Mouse (Mus musculus) kidney, embryonic 15.5 days (tissue): ENCODE data around the gene Angptl8. TPM values are rescaled to one million over a fixed set of nuclear protein-coding genes. Genes with fewer than 3 reads are reported as not detected.

ENCODE experiments used
- ATAC-seq: fragments of 200-750 bp; cut with Nextera tagmentation; replicated peaks from 2 replicates; pipeline ENCODE4 v1.8.0; 2017; ENCODE audit warnings: moderate TSS enrichment; ENCODE audit not compliant: low FRiP score
- H3K27ac ChIP-seq: fragments of 300-500 bp; sonication (generic); 2 replicates; pipeline ENCODE4 v1.5.1; 2015; ENCODE audit warnings: mild to moderate bottlenecking, inconsistent platforms
- H3K27me3 ChIP-seq: fragments of 300-500 bp; sonication (generic); 2 replicates; pipeline ENCODE4 v1.6.1; 2015; ENCODE audit warnings: inconsistent platforms
- H3K36me3 ChIP-seq: fragments of 300-500 bp; sonication (generic); 2 replicates; pipeline ENCODE4 v1.6.1; 2015; ENCODE audit warnings: inconsistent platforms
- H3K4me1 ChIP-seq: fragments of 300-500 bp; sonication (generic); 2 replicates; pipeline ENCODE4 v1.6.1; 2015; ENCODE audit warnings: inconsistent platforms
- H3K4me2 ChIP-seq: fragments of 300-500 bp; sonication (generic); 2 replicates; pipeline ENCODE4 v1.6.1; 2015; ENCODE audit warnings: moderate library complexity, mild to moderate bottlenecking, inconsistent platforms
- H3K4me3 ChIP-seq: fragments of 300-500 bp; sonication (generic); replicated peaks from 2 replicates; pipeline ENCODE4 v1.5.1; 2015; ENCODE audit warnings: mild to moderate bottlenecking, inconsistent platforms
- H3K9ac ChIP-seq: fragments of 300-500 bp; sonication (generic); 2 replicates; pipeline ENCODE4 v1.6.1; 2015; ENCODE audit warnings: mild to moderate bottlenecking, inconsistent platforms
- H3K9me3 ChIP-seq: fragments of 300-500 bp; sonication (generic); replicated peaks from 2 replicates; pipeline ENCODE4 v1.6.1; 2016; ENCODE audit warnings: inconsistent platforms
- WGBS: fragments of 180-500 bp; shearing (Covaris S2); methylation state at CpG from one replicate; pipeline ENCODE4 v1.1.7; 2015; ENCODE audit warnings: mixed read lengths; 5-methylcytosine and 5-hydroxymethylcytosine counted together
- polyA plus RNA-seq: library from polyadenylated mRNA; unstranded; fragments of >200 nt; fragmentation: Nextera tagmentation; extraction: Ambion mirVana; gene quantifications from 2 replicates; pipeline ENCODE4 v1.2.1, GENCODE M21; 2015

The Angptl8 gene
- polyA plus RNA-seq, 1 experiment from 2014 or later, result 4.9 TPM

DNA sequence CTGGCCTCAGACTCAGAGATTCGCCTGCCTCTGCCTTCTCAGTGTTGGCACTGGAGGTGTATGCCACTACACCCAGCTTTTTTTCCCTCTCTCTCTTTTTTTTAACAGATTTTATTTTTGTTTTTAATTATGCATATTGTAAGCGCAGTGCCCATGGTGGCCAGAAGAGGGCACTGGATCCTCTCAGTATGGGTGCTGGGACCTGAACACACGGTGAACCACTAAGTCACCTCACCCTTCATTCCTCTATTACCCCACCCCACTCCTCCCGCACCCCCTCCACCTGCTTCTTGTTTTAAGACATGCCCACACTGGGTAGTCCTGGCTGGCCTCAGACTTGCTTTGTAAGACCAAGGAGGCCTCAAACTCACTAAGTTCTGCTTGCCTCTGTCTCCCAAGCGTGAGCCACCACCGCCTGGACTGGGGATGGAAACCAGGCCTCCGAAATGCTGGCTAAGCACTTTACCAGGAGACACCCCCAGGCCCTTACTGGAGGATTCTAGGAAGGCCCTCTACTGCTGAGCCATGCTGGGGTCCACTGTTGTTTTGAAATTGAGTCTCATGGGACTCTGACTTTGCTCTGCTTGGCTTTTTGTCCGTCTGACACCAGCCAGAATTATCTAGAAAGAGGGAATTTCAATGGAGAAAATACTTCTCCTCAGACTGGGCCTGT is 4.9 kb downstream of the Angptl8 start:
- ATAC-seq, result no peak
- WGBS, result 56% methylated on average over 8 of the region's 8 CpGs
- 0 out of 2 replicates have a peak overlapping the region, but pooled peaks have one; percentile 15 for H3K27ac ChIP-seq
- no peaks in the 10 kb centered on the region for H3K27me3 ChIP-seq
- no peak overlapping the region for H3K4me3 ChIP-seq
- H3K36me3 ChIP-seq, result peaks cover 87% of the 10 kb centered on the region
- H3K9me3 ChIP-seq, result no peaks in the 10 kb centered on the region
- H3K4me1 ChIP-seq, result peaks cover 22% of the 10 kb centered on the region
- H3K4me2 ChIP-seq, result no peak overlapping the region
- no peak overlapping the region for H3K9ac ChIP-seq

DNA sequence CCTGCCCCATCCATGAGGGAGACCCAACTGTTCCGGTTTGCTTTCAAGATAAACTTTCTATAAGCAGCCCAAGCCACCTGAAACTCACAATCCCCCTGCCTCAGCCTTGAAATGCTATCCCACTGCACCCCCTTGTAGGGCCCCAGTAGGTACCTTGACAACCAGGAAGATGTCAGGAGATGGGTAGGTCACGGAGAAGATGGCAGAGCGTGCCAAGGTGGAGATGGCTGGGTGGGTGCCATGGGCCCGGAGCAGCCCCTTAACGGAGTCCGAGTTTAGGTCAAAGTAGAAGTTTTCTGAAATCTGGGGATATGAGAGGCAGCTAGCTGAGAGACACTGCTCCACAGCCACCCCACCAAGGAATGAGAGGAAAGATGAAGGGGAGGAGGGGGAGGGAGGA is 6.0 kb downstream of the Angptl8 start:
- Histone ChIP-seq H3K4me1 (peaks cover 27% of the 10 kb centered on the region), H3K4me3 (no peak overlapping the region), H3K36me3 (peaks cover 87% of the 10 kb centered on the region), H3K9ac (no peak overlapping the region), H3K27me3 (no peaks in the 10 kb centered on the region), H3K9me3 (no peaks in the 10 kb centered on the region), H3K4me2 (no peak overlapping the region), H3K27ac (no peak overlapping the region)
- 88% methylated on average over 6 of the region's 6 CpGs for WGBS
- no peak for ATAC-seq

DNA sequence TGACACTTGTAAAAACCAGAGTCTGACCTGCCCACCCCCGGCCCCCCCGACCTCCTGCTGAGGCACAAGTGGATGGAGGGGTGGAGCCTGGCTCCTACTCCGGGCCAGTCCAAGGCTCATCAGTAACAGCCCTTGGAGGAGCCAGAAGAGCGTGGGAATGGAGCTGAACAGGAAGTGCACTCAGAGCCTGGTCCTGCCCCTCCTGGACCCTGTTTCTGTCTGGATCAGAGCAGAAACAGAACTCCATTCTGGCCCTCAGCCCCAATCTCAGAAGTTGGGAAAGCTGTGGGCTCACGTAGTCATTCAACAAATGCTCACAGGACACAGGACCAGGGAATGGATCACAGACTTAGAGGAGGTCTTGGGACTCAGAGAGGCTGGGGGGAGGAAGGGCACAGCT is 7.1 kb downstream of the Angptl8 start:
- no peak for ATAC-seq
- 54% methylated on average over 5 of the region's 5 CpGs for WGBS
- Histone ChIP-seq H3K27ac (peak overlapping the region; percentile 67), H3K9me3 (no peaks in the 10 kb centered on the region), H3K4me1 (peaks cover 37% of the 10 kb centered on the region), H3K36me3 (peaks cover 77% of the 10 kb centered on the region), H3K27me3 (no peaks in the 10 kb centered on the region), H3K4me2 (no peak overlapping the region), H3K4me3 (no peak overlapping the region), H3K9ac (no peak overlapping the region)

DNA sequence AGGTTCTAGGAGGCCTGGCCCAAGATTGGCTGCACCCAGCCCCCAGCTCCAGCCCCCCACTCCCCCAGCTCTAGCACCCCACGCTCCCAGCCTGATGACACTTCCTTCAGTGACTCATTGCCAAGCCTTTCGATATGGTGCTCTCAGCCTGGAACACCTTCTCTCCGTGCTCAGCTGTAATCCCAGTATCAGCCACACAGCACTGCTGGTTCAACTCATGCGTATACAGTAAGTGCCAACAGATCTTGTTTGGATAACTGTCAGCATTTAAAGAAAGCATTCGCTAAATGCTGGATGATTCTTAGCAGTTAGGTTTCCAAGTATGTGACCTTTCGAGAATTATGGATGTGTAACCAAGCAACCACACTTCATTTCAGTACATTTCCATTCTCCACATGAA is 7.8 kb downstream of the Angptl8 start:
- peaks cover 71% of the 10 kb centered on the region for H3K36me3 ChIP-seq
- no peaks in the 10 kb centered on the region for H3K9me3 ChIP-seq
- 0 out of 2 replicates have a peak overlapping the region, but pooled peaks have one; percentile 26 for H3K9ac ChIP-seq
- H3K27me3 ChIP-seq, result no peaks in the 10 kb centered on the region
- ATAC-seq, result no peak
- 83% methylated on average over 6 of the region's 6 CpGs for WGBS
- no peak overlapping the region for H3K4me2 ChIP-seq
- no peak overlapping the region for H3K4me3 ChIP-seq
- peak overlapping the region; percentile 67 for H3K27ac ChIP-seq
- H3K4me1 ChIP-seq, result peaks cover 44% of the 10 kb centered on the region

DNA sequence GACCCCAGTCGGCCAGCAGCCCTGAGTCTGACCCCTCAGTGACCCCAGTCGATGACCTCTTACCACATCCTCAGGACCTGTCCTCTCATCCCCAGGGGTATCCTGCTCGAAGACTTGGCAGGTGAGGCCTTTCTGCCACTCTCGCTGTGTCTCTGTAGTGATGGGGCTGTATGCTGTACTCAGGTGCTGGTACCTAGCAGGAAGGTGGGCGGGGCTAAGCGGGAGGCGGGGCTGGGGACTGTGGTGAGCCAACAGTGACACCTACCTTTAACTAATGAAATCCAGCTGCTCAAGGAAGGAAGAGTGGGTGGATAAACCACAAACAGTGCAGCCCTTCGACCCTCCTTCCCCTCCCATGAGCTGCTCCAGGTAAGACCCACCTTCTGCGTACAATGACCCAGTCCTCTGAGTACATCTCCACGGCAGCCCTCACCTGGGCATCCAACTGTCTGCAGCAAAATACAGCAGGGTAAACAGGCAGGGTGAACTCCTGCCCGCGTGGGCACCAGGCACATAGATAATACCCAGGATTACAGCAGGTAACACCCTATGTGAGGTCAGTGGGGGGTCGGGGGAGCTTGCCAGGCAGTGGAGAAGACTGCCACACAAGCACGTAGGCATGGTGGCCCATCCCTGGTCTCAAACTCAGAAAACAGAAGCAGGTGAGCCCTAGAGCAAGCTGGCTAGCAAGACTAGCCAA is 10.2 kb downstream of the Angptl8 start:
- Histone ChIP-seq H3K4me2 (no peak overlapping the region), H3K4me3 (no peak overlapping the region), H3K9ac (no peak overlapping the region), H3K27ac (peak overlapping the region; percentile 94; the same call in 1 of the 2 replicates), H3K36me3 (peaks cover 52% of the 10 kb centered on the region), H3K9me3 (no peaks in the 10 kb centered on the region), H3K27me3 (no peaks in the 10 kb centered on the region), H3K4me1 (peaks cover 61% of the 10 kb centered on the region)
- WGBS, result 51% methylated on average over 14 of the region's 14 CpGs
- ATAC-seq, result no peak

DNA sequence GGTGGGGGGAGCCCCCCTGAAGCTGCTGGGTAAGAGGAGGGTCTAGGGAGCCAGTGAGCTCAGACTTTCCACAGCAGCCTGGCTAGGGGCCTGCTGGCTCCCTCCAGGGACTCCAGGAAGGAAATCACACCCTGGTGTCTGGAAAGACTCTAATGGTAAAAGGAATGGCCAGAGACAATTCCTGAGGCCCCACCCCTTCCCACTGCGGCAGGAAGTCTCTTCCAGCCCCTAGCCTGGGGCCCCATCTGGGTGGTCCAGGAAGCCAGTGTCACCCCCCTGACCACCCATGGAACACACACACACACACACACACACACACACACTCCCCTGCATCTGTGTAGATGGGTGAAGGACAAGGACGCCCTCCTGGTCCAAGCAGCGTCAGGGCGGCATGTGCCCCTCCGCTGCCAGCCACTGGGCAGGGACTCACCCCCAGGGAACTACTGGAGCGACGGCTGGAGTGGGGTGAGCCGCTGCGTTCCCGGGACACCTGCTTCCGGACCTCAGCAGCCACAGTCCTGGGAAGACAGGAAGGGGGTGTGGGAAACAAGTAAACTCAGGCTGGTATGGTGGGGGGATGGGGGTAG is 11.5 kb downstream of the Angptl8 start:
- Histone ChIP-seq H3K27me3 (no peaks in the 10 kb centered on the region), H3K36me3 (peaks cover 44% of the 10 kb centered on the region), H3K4me3 (peak overlapping the region; percentile 34), H3K9me3 (no peaks in the 10 kb centered on the region), H3K9ac (peak overlapping the region; percentile 45), H3K4me2 (peak overlapping the region; percentile 59), H3K27ac (peak overlapping the region; percentile 94), H3K4me1 (peaks cover 74% of the 10 kb centered on the region)
- 5% methylated on average over 11 of the region's 11 CpGs for WGBS
- peak; percentile 56 for ATAC-seq

DNA sequence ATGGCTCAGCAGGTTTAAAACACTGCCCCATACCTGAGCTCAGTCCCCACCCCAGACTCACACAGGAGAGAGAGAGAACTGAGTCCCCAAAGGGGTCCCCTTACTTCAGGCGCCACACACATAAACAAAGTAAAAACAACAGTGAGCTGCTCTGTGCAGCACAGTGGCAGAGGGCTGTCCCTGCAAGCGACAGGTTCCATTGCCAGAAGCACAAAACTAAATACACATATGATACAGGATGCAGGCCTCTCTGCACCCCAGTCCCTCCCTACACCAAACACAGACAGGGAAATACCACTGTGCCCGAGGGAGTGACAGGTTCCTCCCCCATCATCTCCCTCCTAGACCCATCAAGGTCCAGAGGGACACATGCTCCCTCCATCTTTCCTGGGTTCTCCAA is 12.1 kb downstream of the Angptl8 start:
- peak overlapping the region; percentile 34 for H3K4me3 ChIP-seq
- no peaks in the 10 kb centered on the region for H3K27me3 ChIP-seq
- peak overlapping the region; percentile 94 for H3K27ac ChIP-seq
- WGBS, result 14% methylated on average over 3 of the region's 3 CpGs
- peaks cover 74% of the 10 kb centered on the region for H3K4me1 ChIP-seq
- H3K4me2 ChIP-seq, result peak overlapping the region; percentile 59
- H3K9me3 ChIP-seq, result no peaks in the 10 kb centered on the region
- peak overlapping the region; percentile 45; the same call in 1 of the 2 replicates for H3K9ac ChIP-seq
- peaks cover 39% of the 10 kb centered on the region for H3K36me3 ChIP-seq
- ATAC-seq, result no peak

DNA sequence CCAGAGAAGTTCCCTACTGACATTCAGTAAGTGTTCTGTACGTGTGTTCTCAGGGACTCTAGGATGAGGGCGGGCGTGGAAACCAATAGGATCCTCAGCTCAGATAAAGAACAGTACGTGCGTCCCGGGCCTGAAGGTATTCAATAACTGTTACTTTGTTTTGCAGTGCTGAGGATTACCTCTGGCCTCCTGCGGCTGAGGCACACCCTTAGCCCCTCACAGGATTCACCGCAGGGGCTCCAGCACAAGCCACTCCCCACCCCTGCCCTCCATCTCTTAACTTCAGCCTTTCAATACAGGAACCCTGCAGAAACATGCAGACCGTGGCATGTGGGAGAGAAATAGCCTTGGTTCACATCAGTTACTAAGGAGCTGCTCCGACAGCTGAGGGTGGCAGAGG is 12.6 kb downstream of the Angptl8 start:
- H3K9me3 ChIP-seq, result no peaks in the 10 kb centered on the region
- peak overlapping the region; percentile 94 for H3K27ac ChIP-seq
- peaks cover 73% of the 10 kb centered on the region for H3K4me1 ChIP-seq
- peaks cover 34% of the 10 kb centered on the region for H3K36me3 ChIP-seq
- H3K9ac ChIP-seq, result peak overlapping the region; percentile 45; the same call in 1 of the 2 replicates
- H3K4me2 ChIP-seq, result peak overlapping the region; percentile 59
- H3K27me3 ChIP-seq, result no peaks in the 10 kb centered on the region
- 42% methylated on average over 10 of the region's 10 CpGs for WGBS
- ATAC-seq, result no peak
- 0 out of 2 replicates have a peak overlapping the region, but pooled peaks have one; percentile 1 for H3K4me3 ChIP-seq

DNA sequence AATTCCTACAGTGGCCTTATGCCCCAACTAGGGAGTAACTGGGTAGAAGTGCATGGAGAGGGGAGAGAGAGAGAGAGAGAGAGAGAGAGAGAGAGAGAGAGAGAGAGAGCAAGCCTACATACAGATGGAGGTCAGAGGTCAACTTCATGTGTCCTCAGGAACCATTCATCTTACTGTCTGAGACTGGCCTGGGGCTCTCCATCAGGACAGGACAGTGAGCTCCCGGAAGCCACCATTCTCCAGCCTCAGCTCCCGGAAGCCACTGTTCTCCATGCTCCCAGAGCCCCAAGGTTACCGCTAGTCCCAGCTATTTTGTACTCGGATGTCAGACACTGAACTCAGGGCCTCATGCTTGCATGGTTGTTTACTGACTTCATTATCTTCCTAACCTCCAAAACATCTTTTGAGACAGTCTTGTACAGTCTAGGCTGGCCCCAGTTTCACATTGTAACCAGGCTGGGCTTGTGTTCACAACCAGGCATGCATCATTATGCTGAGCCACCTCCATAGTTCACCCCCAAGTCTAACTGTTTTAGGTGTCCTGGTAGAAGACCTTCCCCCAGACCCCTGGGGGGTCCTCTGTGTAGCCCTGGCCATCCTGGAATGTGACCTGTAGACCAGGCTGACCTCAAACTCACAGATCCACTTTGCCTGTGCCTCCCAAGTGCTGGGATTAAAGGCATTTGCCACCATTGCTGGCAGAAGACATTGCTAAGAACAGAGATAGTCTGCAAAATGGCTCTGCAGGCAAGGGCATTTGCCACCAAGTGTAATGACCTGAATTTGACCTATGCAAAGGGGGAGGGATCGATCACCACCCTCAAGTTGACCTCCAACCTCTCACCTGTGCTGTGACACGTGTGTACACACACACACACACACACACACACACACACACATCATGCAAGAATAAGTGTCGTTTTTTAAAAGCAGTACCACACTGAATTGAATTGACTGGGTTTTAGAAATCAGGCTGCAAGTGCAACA is 14.7 kb downstream of the Angptl8 start:
- Histone ChIP-seq H3K4me3 (0 out of 2 replicates have a peak overlapping the region, but pooled peaks have one; percentile 62), H3K4me2 (peak overlapping the region; percentile 82), H3K4me1 (peaks cover 75% of the 10 kb centered on the region), H3K9me3 (no peaks in the 10 kb centered on the region), H3K27ac (peak overlapping the region; percentile 74), H3K9ac (no peak overlapping the region), H3K36me3 (peaks cover 14% of the 10 kb centered on the region), H3K27me3 (no peaks in the 10 kb centered on the region)
- ATAC-seq, result no peak
- WGBS, result 61% methylated on average over 7 of the region's 7 CpGs

DNA sequence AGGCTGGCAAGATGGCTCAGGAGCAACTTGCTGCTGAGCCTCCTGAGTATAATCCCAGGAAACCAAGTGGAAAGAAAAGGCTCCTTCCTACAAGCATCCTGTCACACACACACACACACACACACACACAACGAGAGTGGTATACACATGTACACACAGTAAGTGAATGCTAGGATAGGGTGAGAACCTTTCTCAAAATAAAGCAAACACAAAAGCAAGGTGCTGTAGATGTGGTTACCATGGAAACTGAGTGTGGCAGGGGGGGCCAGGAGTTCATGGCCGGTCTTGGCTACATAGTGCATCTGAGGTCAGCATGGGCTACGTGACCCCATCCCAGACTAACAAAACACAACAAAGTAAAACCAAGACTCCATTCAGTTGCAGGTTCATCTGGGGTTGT is 15.8 kb downstream of the Angptl8 start:
- H3K9ac ChIP-seq, result 0 out of 2 replicates have a peak overlapping the region, but pooled peaks have one; percentile 0
- ATAC-seq, result no peak
- 58% methylated on average over 3 of the region's 3 CpGs for WGBS
- no peaks in the 10 kb centered on the region for H3K27me3 ChIP-seq
- H3K4me2 ChIP-seq, result peak overlapping the region; percentile 82
- peak overlapping the region; percentile 6; the same call in 1 of the 2 replicates for H3K27ac ChIP-seq
- H3K9me3 ChIP-seq, result no peaks in the 10 kb centered on the region
- H3K4me1 ChIP-seq, result peaks cover 65% of the 10 kb centered on the region
- peaks cover 3% of the 10 kb centered on the region for H3K36me3 ChIP-seq
- peak overlapping the region; percentile 62 for H3K4me3 ChIP-seq
